Mouse (Mus musculus) liver, embryonic 12.5 days (tissue): ENCODE measurements around the gene AC124108.1. TPM values are rescaled to one million over a fixed set of nuclear protein-coding genes. Genes with fewer than 3 reads are reported as not detected.

Experiments
- ATAC-seq: fragments of 200-750 bp; cut with Nextera tagmentation; 2 replicates; pipeline ENCODE4 v1.8.0; 2017; ENCODE audit warnings: moderate number of reproducible peaks, mild to moderate bottlenecking, moderate library complexity
- H3K27ac ChIP-seq: fragments of 300-500 bp; sonication (generic); 2 replicates; pipeline ENCODE4 v1.5.1; 2016; ENCODE audit warnings: mild to moderate bottlenecking
- H3K27me3 ChIP-seq: fragments of 300-500 bp; sonication (generic); replicated peaks from 2 replicates; pipeline ENCODE4 v1.6.1; 2016; ENCODE audit warnings: mild to moderate bottlenecking, moderate library complexity
- H3K36me3 ChIP-seq: fragments of 300-500 bp; sonication (generic); 2 replicates; pipeline ENCODE4 v1.6.1; 2016; ENCODE audit warnings: mild to moderate bottlenecking, moderate library complexity
- H3K4me1 ChIP-seq: fragments of 300-500 bp; sonication (generic); 2 replicates; pipeline ENCODE4 v1.6.1; 2016
- H3K4me2 ChIP-seq: fragments of 300-500 bp; sonication (generic); 2 replicates; pipeline ENCODE4 v1.6.1; 2016; ENCODE audit warnings: mild to moderate bottlenecking, moderate library complexity
- H3K4me3 ChIP-seq: fragments of 300-500 bp; sonication (generic); 2 replicates; pipeline ENCODE4 v1.5.1; 2016; ENCODE audit warnings: mild to moderate bottlenecking, moderate library complexity
- H3K9ac ChIP-seq: fragments of 300-500 bp; sonication (generic); 2 replicates; pipeline ENCODE4 v1.6.1; 2016; ENCODE audit warnings: mild to moderate bottlenecking, moderate library complexity
- H3K9me3 ChIP-seq: fragments of 300-500 bp; sonication (generic); replicated peaks from 2 replicates; pipeline ENCODE4 v1.6.1; 2016; ENCODE audit warnings: mild to moderate bottlenecking, moderate library complexity
- WGBS: fragments of 180-500 bp; shearing (Covaris S2); methylation state at CpG from one replicate; pipeline ENCODE4 v1.1.7; 2016; ENCODE audit not compliant: insufficient replicate concordance; 5-methylcytosine and 5-hydroxymethylcytosine counted together
- microRNA counts: library from miRNA; unstranded; fragments of <30 nt; microRNA quantifications from one replicate; lab custom pipeline; 2017
- microRNA-seq: library from miRNA; unstranded; fragments of <30 nt; microRNA quantifications from one replicate; pipeline ENCODE4, GENCODE M21; 2017
- polyA plus RNA-seq: library from polyadenylated mRNA; unstranded; fragments of >200 nt; fragmentation: Nextera tagmentation; extraction: Ambion mirVana; gene quantifications from 2 replicates; pipeline ENCODE4 v1.2.1, GENCODE M21; 2016

The AC124108.1 gene
- polyA plus RNA-seq, 1 experiment from 2014 or later: not detected

GRCm38 (mm10) chr1:132231470-132232274, 40.4 kb downstream of the AC124108.1 start:
- no peaks in the 10 kb centered on the region for H3K4me1 ChIP-seq
- no peaks in the 10 kb centered on the region for H3K9me3 ChIP-seq
- H3K27ac ChIP-seq: no peak overlapping the region
- H3K36me3 ChIP-seq: no peaks in the 10 kb centered on the region
- peaks cover 41% of the 10 kb centered on the region for H3K27me3 ChIP-seq
- no peak overlapping the region for H3K4me2 ChIP-seq
- WGBS: 56% methylated on average over 7 of the region's 7 CpGs
- no peak overlapping the region for H3K4me3 ChIP-seq
- ATAC-seq: no peak
- no peak overlapping the region for H3K9ac ChIP-seq

- whole genome bisulfite sequencing: 14% methylated on average over 12 of the region's 12 CpGs
- Histone ChIP-seq H3K4me3 (no peak overlapping the region), H3K27ac (no peak overlapping the region), H3K9me3 (no peaks in the 10 kb centered on the region), H3K27me3 (peaks cover 49% of the 10 kb centered on the region), H3K36me3 (no peaks in the 10 kb centered on the region), H3K4me1 (no peaks in the 10 kb centered on the region), H3K4me2 (no peak overlapping the region), H3K9ac (no peak overlapping the region)
- ATAC-seq: no peak
These were observed 42.3 kb downstream of the AC124108.1 start for GRCm38 (mm10) chr1:132233566-132233965.

- WGBS: 59% methylated on average over 9 of the region's 9 CpGs
- no peak overlapping the region for H3K4me2 ChIP-seq
- H3K4me1 ChIP-seq: no peaks in the 10 kb centered on the region
- no peak overlapping the region for H3K9ac ChIP-seq
- H3K4me3 ChIP-seq: no peak overlapping the region
- no peak for ATAC-seq
- H3K36me3 ChIP-seq: no peaks in the 10 kb centered on the region
- peaks cover 55% of the 10 kb centered on the region for H3K27me3 ChIP-seq
- H3K27ac ChIP-seq: no peak overlapping the region
- no peaks in the 10 kb centered on the region for H3K9me3 ChIP-seq
These were observed 43.6 kb downstream of the AC124108.1 start for GRCm38 (mm10) chr1:132234757-132235273.

- Histone ChIP-seq H3K4me2 (no peak overlapping the region), H3K4me1 (no peaks in the 10 kb centered on the region), H3K4me3 (no peak overlapping the region), H3K27ac (no peak overlapping the region), H3K9ac (no peak overlapping the region), H3K9me3 (no peaks in the 10 kb centered on the region), H3K27me3 (peaks cover 50% of the 10 kb centered on the region), H3K36me3 (no peaks in the 10 kb centered on the region)
- 16% methylated on average over 6 of the region's 6 CpGs for WGBS
- no peak for ATAC-seq
These were observed 46.4 kb downstream of the AC124108.1 start for GRCm38 (mm10) chr1:132237585-132238159.

GRCm38 (mm10) chr1:132245010-132245409, 53.8 kb downstream of the AC124108.1 start:
- peak overlapping the region; percentile 5; the same call in 1 of the 2 replicates for H3K27ac ChIP-seq
- H3K4me2 ChIP-seq: no peak overlapping the region
- H3K4me3 ChIP-seq: no peak overlapping the region
- no peaks in the 10 kb centered on the region for H3K9me3 ChIP-seq
- H3K4me1 ChIP-seq: peaks cover 33% of the 10 kb centered on the region
- no peaks in the 10 kb centered on the region for H3K36me3 ChIP-seq
- H3K27me3 ChIP-seq: peaks cover 15% of the 10 kb centered on the region; the same call in 1 of the 2 replicates
- peak; percentile 82 for ATAC-seq
- H3K9ac ChIP-seq: no peak overlapping the region
- 34% methylated on average over 5 of the region's 5 CpGs for WGBS

- Histone ChIP-seq H3K36me3 (no peaks in the 10 kb centered on the region), H3K4me3 (no peak overlapping the region), H3K9ac (no peak overlapping the region), H3K4me2 (no peak overlapping the region), H3K27ac (peak overlapping the region; percentile 55), H3K4me1 (peaks cover 33% of the 10 kb centered on the region), H3K27me3 (peaks cover 12% of the 10 kb centered on the region; the same call in 1 of the 2 replicates), H3K9me3 (no peaks in the 10 kb centered on the region)
- 15% methylated on average over 6 of the region's 6 CpGs for WGBS
- ATAC-seq: peak; percentile 66
These were observed 54.9 kb downstream of the AC124108.1 start for GRCm38 (mm10) chr1:132246137-132246536.

- H3K27ac ChIP-seq: no peak overlapping the region
- H3K36me3 ChIP-seq: no peaks in the 10 kb centered on the region
- H3K9ac ChIP-seq: no peak overlapping the region
- H3K27me3 ChIP-seq: peaks cover 7% of the 10 kb centered on the region; the same call in 1 of the 2 replicates
- no peak for ATAC-seq
- no peaks in the 10 kb centered on the region for H3K9me3 ChIP-seq
- WGBS: 80% methylated on average over 4 of the region's 4 CpGs
- H3K4me2 ChIP-seq: no peak overlapping the region
- H3K4me3 ChIP-seq: no peak overlapping the region
- peaks cover 33% of the 10 kb centered on the region for H3K4me1 ChIP-seq
These were observed 55.4 kb downstream of the AC124108.1 start for GRCm38 (mm10) chr1:132246641-132247040.

- WGBS: 70% methylated on average over 6 of the region's 6 CpGs
- no peak overlapping the region for H3K4me3 ChIP-seq
- H3K9me3 ChIP-seq: no peaks in the 10 kb centered on the region
- H3K4me2 ChIP-seq: no peak overlapping the region
- H3K4me1 ChIP-seq: no peaks in the 10 kb centered on the region
- no peak for ATAC-seq
- H3K36me3 ChIP-seq: no peaks in the 10 kb centered on the region
- no peak overlapping the region for H3K9ac ChIP-seq
- 0 out of 2 replicates have a peak, but pooled peaks cover 2% of the 10 kb centered on the region for H3K27me3 ChIP-seq
- no peak overlapping the region for H3K27ac ChIP-seq
These were observed 63.2 kb downstream of the AC124108.1 start for GRCm38 (mm10) chr1:132254467-132254866.

MicroRNAs encoded within 50 kb of the gene (microRNA counts, 519-probe panel; counts per million panel counts)
- 582 counts per million, percentile 70 among the panel's probes with 10 or more counts for microRNA mmu-miR-135b (lab: Ali Mortazavi, UCI)

Small RNA genes lying within 50 kb of the gene (microRNA-seq; reads per million reads assigned to microRNA genes)
- gene Mir135b: 89.6 reads per million, percentile 47 among the genes with 10 or more reads in this experiment

Other genes starting within 250 kb of the AC124108.1 start
- 3.1 and 3.8 TPM in 2 replicates for gene Slc45a3, start 228.5 kb upstream of the AC124108.1 start, polyA plus RNA-seq
- 14.4 and 16.4 TPM in 2 replicates for gene Elk4, start 183.8 kb upstream of the AC124108.1 start, polyA plus RNA-seq
- gene Mfsd4a, start 123.4 kb upstream of the AC124108.1 start, polyA plus RNA-seq: 8.2 and 8.5 TPM in 2 replicates
- gene Cdk18, start 51.8 kb upstream of the AC124108.1 start, polyA plus RNA-seq: 2.7 and 3.1 TPM in 2 replicates
- gene Lemd1, start within 50 bp of the AC124108.1 start, polyA plus RNA-seq: not detected in 2 replicates
- not detected in 2 replicates for gene Gm10188, start 38.3 kb downstream of the AC124108.1 start, polyA plus RNA-seq
- gene Klhdc8a, start 107.2 kb downstream of the AC124108.1 start, polyA plus RNA-seq: 0.06 and 0.07 TPM in 2 replicates
- 1.3 and 1.7 TPM in 2 replicates for gene Nuak2, start 124.7 kb downstream of the AC124108.1 start, polyA plus RNA-seq
- gene Tmcc2, start 199.8 kb downstream of the AC124108.1 start, polyA plus RNA-seq: 342 and 350 TPM in 2 replicates
- 5.8 and 6.6 TPM in 2 replicates for gene Dstyk, start 226.1 kb downstream of the AC124108.1 start, polyA plus RNA-seq